Mouse (Mus musculus): ENCODE measurements around the gene Hacd2. TPM values are rescaled to one million over a fixed set of nuclear protein-coding genes. Genes with fewer than 3 reads are reported as not detected.

Hacd2 gene
- polyA plus RNA-seq, 1 experiment from 2014 or later: 82.4 TPM

DNA sequence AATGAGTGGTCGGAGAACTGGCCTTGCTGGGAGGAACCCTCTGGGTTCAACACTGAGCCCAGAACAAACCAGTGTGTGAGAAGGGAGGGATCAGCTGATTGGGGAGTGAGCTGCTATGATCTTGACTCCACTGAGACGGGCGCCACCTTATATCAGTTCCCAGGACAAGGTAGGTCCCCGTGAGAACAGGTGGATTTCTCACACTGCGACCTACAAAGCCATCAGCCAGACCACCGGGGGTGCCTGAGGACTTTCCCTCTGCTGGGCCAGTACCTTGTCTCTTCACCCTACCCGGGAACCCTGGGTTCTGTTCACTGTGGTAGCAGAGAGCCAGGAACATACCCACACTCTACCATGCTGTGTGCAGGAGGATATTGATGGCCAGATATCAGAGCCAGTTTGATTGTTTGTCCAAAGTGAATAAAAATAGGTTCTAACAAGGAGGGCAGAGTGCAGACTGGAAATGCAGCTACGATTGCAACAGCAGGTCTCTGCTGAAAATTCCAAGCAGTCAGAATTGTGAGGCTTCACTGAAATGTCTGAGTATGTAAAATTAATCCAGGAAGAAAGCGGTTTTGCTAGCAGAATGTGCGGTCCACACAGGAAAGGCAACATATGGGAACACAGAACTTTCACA, 28.4 kb upstream of the Hacd2 start:
- Histone ChIP-seq H3K4me2 (no peak overlapping the region), H3K27me3 (no peaks in the 10 kb centered on the region), H3K27ac (no peak overlapping the region), H3K9me3 (replicated peaks) (no peaks in the 10 kb centered on the region), H3K4me3 (replicated peaks) (no peak overlapping the region), H3K4me1 (replicated peaks) (no peaks in the 10 kb centered on the region), H3K36me3 (no peaks in the 10 kb centered on the region), H3K9ac (no peak overlapping the region)
- ATAC-seq (ENCODE audit: low read depth) (no peak), DNase-seq (no peak)
- WGBS (ENCODE audit: insufficient replicate concordance): 68% methylated on average over 10 of the region's 10 CpGs

DNA sequence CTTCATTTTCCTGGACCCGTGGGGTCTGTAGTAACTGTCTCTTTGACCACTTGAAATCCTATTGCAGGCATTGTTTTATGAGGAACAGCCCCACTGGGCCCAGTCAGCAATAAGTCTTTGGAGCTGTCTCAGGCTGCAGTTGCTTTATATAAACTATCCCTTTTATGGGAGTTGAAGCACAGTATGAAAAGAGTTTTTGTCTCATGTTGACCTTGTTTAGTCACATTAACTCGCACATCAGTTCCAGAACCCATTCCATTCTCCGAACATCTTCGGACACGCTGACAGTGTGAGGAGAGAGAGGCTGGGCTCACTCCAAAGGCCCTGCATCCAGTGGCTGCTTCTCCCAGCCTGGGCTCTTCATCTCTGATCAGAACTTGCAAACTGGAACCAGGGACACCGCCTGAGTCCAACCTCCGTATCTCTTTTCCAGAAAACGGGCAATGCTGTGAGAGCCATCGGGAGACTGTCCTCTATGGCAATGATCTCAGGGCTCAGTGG, 27.5 kb upstream of the Hacd2 start:
- no peaks in the 10 kb centered on the region for H3K4me1 ChIP-seq (replicated peaks)
- ATAC-seq (ENCODE audit: low read depth): no peak
- H3K27me3 ChIP-seq: no peaks in the 10 kb centered on the region
- no peaks in the 10 kb centered on the region for H3K9me3 ChIP-seq (replicated peaks)
- 76% methylated on average over 9 of the region's 9 CpGs for WGBS (ENCODE audit: insufficient replicate concordance)
- H3K27ac ChIP-seq: no peak overlapping the region
- H3K4me3 ChIP-seq (replicated peaks): no peak overlapping the region
- H3K4me2 ChIP-seq: no peak overlapping the region
- no peak for DNase-seq
- H3K36me3 ChIP-seq: no peaks in the 10 kb centered on the region
- H3K9ac ChIP-seq: no peak overlapping the region

DNA sequence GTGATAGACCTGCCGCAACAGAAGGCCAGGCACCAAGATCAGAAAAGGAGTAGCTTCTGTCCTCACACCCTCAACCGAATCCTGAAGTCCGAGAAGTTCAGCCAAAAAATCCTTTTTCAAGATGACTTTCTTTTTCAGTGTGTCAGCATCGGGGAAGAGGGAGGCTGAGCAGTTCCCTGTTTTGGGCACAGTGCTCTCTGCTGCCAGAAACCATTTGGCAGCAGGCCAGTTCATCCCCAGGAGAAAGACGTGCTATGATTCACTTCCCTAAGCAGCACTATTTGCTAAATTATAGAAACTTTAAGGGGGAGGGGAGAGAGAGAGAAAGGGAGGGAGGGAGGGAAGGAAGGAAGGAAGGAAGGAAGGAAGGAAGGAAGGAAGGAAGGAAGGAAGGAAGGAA, 26.1 kb upstream of the Hacd2 start:
- H3K4me1 ChIP-seq (replicated peaks): no peaks in the 10 kb centered on the region
- no peak overlapping the region for H3K4me2 ChIP-seq
- H3K4me3 ChIP-seq (replicated peaks): no peak overlapping the region
- ATAC-seq (ENCODE audit: low read depth) (no peak), DNase-seq (no peak)
- no peak overlapping the region for H3K27ac ChIP-seq
- H3K27me3 ChIP-seq: peaks cover under 1% of the 10 kb centered on the region; the same call in 1 of the 2 replicates
- no peaks in the 10 kb centered on the region for H3K9me3 ChIP-seq (replicated peaks)
- WGBS (ENCODE audit: insufficient replicate concordance): 57% methylated on average over 5 of the region's 5 CpGs
- no peaks in the 10 kb centered on the region for H3K36me3 ChIP-seq
- no peak overlapping the region for H3K9ac ChIP-seq

DNA sequence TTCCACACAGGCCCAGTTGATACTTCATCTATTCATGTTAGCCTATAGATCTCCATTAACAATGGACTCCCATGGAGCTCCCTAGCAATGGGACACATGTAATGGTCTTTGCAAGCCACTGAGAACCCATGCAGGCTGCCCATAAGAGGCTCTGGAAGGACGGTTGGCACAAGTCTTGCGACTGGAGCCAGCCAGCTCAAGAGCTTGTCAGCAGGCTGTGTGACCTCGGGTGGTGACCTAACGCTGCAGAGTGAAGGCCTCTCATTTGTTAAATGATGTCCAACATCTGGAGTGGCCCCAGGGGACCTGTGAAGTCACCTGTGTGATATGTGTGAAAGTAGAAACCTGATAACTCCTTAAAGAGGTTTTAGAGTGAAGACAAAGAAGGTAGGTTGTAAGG, 25.2 kb upstream of the Hacd2 start:
- H3K4me3 ChIP-seq (replicated peaks): no peak overlapping the region

DNA sequence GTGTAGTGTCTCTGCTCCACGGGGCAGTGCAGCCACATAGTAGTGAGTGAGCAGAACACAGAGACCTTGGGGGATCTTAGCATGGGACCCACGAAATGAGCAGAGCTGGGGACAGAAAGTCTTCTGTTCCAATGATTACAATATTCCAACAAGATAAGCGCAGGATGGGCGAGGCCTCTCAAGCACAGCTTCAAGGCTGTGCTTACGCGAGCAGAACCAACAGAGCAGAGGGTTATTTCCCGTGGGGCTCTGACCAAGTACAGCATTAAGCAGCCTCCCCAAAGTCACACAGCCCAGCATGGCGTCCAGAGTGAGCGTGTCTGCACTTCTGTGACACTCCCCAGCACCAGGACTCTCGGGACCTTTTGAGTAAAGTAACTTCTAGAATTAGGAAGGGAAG, 24.7 kb upstream of the Hacd2 start:
- H3K9ac ChIP-seq: no peak overlapping the region
- DNase-seq: no peak
- peaks cover 4% of the 10 kb centered on the region; the same call in 1 of the 2 replicates for H3K27me3 ChIP-seq
- WGBS (ENCODE audit: insufficient replicate concordance): 64% methylated on average over 10 of the region's 10 CpGs
- no peak overlapping the region for H3K4me3 ChIP-seq (replicated peaks)
- ATAC-seq (ENCODE audit: low read depth): no peak
- H3K36me3 ChIP-seq: no peaks in the 10 kb centered on the region
- no peak overlapping the region for H3K4me2 ChIP-seq
- no peak overlapping the region for H3K27ac ChIP-seq
- no peaks in the 10 kb centered on the region for H3K4me1 ChIP-seq (replicated peaks)
- no peaks in the 10 kb centered on the region for H3K9me3 ChIP-seq (replicated peaks)

More for the DNA sequence above, 25.2 kb upstream of the Hacd2 start:
- Histone ChIP-seq H3K36me3 (no peaks in the 10 kb centered on the region), H3K9me3 (replicated peaks) (no peaks in the 10 kb centered on the region), H3K27me3 (peaks cover 4% of the 10 kb centered on the region; the same call in 1 of the 2 replicates), H3K27ac (no peak overlapping the region), H3K4me1 (replicated peaks) (no peaks in the 10 kb centered on the region), H3K4me2 (no peak overlapping the region), H3K9ac (no peak overlapping the region)
- DNase-seq (no peak), ATAC-seq (ENCODE audit: low read depth) (no peak)
- WGBS (ENCODE audit: insufficient replicate concordance): 66% methylated on average over 4 of the region's 4 CpGs

DNA sequence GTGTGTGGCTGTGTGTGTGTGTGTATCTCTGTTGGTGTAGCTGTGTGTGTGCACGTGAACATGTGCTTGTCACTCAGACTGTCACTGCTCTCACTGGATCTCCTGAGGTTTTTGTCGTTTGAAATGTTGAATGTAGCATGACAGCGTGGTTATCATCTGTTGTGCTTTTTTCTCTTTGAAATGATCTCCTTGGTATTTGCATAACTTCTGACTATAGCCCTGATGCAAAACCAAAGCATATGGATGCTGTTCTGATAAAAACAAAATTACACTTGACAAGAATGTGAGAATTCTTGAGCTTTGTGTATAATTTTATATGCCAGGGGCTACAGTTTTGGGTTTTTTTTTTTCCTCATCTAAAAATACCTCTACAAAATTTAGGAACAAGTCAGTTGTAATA, 23.2 kb upstream of the Hacd2 start:
- H3K9ac ChIP-seq: no peak overlapping the region
- DNase-seq: no peak
- H3K27me3 ChIP-seq: peaks cover 4% of the 10 kb centered on the region; the same call in 1 of the 2 replicates
- no peak overlapping the region for H3K27ac ChIP-seq
- H3K4me1 ChIP-seq (replicated peaks): no peaks in the 10 kb centered on the region
- no peak for ATAC-seq (ENCODE audit: low read depth)
- H3K36me3 ChIP-seq: no peaks in the 10 kb centered on the region
- H3K4me3 ChIP-seq (replicated peaks): no peak overlapping the region
- H3K9me3 ChIP-seq (replicated peaks): no peaks in the 10 kb centered on the region
- H3K4me2 ChIP-seq: no peak overlapping the region
- 67% methylated on average over 3 of the region's 3 CpGs for WGBS (ENCODE audit: insufficient replicate concordance)

DNA sequence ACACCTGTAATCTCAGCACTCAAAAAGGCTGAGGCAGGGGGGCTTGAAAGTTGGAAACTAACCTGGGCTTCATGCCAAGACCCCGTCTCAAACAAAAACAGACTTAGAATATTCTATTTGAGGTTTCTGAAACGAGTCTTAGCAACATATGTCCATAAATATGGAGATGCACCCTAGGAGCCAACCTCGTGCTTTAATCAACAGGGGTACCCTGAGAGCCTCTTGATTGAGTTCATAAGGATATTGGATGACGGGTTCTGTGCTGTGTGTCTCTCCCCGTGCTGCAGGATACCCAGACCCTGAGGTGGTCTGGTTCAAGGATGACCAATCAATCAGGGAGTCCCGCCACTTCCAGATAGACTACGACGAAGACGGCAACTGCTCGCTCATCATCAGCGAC, 22.2 kb upstream of the Hacd2 start:
- ATAC-seq (ENCODE audit: low read depth) (no peak), DNase-seq (no peak)
- Histone ChIP-seq H3K4me3 (replicated peaks) (no peak overlapping the region), H3K9me3 (replicated peaks) (no peaks in the 10 kb centered on the region), H3K4me2 (no peak overlapping the region), H3K36me3 (no peaks in the 10 kb centered on the region), H3K4me1 (replicated peaks) (no peaks in the 10 kb centered on the region), H3K9ac (no peak overlapping the region), H3K27me3 (peaks cover 4% of the 10 kb centered on the region; the same call in 1 of the 2 replicates), H3K27ac (no peak overlapping the region)
- 52% methylated on average over 11 of the region's 11 CpGs for WGBS (ENCODE audit: insufficient replicate concordance)

DNA sequence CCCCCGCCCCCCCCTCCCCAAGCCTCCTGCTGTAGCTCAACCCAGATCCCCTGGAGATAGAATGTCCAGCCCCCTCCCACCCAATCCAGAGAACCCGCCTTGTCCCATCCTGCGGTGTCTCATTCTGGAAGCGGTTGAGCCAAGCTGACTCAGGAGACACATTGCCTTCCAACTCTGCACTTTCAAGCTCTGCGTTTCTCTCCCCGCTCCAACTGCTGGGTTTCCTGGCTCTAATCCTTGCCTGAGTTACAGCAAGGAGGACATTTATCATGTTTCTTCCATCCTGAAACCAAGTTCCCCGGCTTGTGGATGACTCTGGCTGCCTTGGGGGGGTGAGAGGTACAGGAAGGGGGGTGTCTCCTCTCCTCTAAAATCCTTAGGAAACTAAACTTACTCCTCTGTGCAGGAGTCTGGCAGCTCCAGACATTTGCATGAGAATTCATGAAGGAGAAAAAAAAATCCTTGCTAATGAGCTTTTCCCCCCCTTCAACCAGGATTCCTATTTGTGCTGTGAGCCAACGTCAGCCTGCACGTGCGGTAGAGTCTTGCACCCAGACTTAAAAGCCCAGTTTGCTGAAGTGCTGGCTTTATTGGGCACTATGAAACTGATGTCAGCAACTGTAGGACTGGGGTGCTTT, 21.2 kb upstream of the Hacd2 start:
- no peak overlapping the region for H3K4me2 ChIP-seq
- H3K27ac ChIP-seq: no peak overlapping the region
- H3K9me3 ChIP-seq (replicated peaks): no peaks in the 10 kb centered on the region
- no peaks in the 10 kb centered on the region for H3K36me3 ChIP-seq
- WGBS (ENCODE audit: insufficient replicate concordance): 34% methylated on average over 10 of the region's 10 CpGs
- H3K4me3 ChIP-seq (replicated peaks): no peak overlapping the region
- no peaks in the 10 kb centered on the region for H3K4me1 ChIP-seq (replicated peaks)
- no peak overlapping the region for H3K9ac ChIP-seq
- peaks cover 4% of the 10 kb centered on the region; the same call in 1 of the 2 replicates for H3K27me3 ChIP-seq
- ATAC-seq (ENCODE audit: low read depth) (no peak), DNase-seq (no peak)

DNA sequence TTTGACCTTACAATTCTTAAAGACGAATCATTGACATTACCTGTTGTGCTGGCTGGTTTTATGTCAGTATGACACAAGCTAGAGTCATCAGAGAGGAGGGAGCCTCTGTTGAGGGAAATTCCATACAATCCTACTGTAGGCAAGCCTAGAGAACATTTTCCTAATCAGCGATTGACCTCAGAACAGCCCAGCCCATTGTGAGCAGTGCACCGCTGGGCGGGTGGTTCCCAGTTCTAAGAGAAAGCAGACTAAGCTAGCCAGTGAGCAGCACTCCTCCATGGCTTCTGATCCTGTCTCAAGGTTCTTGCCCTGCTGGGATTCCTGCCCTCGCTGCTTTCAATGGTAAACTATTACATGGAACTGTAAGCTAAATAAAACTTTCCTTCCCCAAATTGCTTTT, 17.9 kb upstream of the Hacd2 start:
- Histone ChIP-seq H3K27me3 (peaks cover 4% of the 10 kb centered on the region; the same call in 1 of the 2 replicates), H3K27ac (no peak overlapping the region), H3K9ac (no peak overlapping the region), H3K36me3 (no peaks in the 10 kb centered on the region), H3K4me3 (replicated peaks) (no peak overlapping the region), H3K4me2 (no peak overlapping the region), H3K9me3 (replicated peaks) (no peaks in the 10 kb centered on the region), H3K4me1 (replicated peaks) (no peaks in the 10 kb centered on the region)
- DNase-seq (no peak), ATAC-seq (ENCODE audit: low read depth) (no peak)
- 58% methylated on average over 5 of the region's 5 CpGs for WGBS (ENCODE audit: insufficient replicate concordance)

DNA sequence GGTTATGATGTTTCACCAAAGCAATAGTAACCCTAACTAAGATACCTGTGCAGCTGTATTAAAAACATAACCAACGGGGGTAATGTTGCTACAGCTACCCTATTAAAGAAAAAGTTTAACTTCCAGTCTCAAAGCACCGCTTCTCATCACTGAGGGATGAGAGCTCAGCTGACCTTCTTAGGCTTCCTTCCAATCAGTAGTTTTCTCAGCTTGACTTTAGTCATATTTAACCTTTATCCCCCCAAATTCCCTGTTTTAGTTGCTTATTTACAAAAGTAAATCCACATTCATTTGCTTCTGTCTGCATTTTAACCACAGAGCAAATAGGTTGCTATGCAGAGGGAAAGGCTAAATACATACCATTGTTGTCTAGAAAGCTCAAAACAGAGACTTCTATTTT, 17.5 kb upstream of the Hacd2 start:
- WGBS (ENCODE audit: insufficient replicate concordance): 61% methylated on average over 2 of the region's 2 CpGs
- DNase-seq: no peak
- Histone ChIP-seq H3K9ac (no peak overlapping the region), H3K9me3 (replicated peaks) (no peaks in the 10 kb centered on the region), H3K4me3 (replicated peaks) (no peak overlapping the region), H3K4me1 (replicated peaks) (no peaks in the 10 kb centered on the region), H3K36me3 (no peaks in the 10 kb centered on the region), H3K27me3 (peaks cover 4% of the 10 kb centered on the region; the same call in 1 of the 2 replicates), H3K27ac (no peak overlapping the region), H3K4me2 (no peak overlapping the region)
- ATAC-seq (ENCODE audit: low read depth): no peak

DNA sequence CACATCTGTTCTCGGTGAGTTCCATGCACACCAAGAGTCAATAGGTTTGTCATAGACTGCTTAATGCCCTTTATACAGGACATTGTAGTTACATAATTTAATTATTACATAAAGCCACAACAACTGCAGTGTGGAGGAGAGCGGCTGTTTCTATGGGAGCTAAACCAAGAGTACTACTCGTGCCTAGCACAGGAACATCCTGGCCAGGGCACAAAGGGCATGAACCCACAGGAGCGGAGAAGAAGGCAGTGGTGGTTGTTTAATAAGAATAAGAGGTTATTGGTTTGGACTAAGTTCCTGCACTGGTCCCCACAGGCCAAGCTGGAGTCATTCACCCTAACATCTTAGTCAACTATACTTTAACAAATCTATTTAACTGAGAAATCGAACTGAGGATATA, 16.0 kb upstream of the Hacd2 start:
- no peaks in the 10 kb centered on the region for H3K4me1 ChIP-seq (replicated peaks)
- peaks cover 2% of the 10 kb centered on the region; the same call in 1 of the 2 replicates for H3K27me3 ChIP-seq
- ATAC-seq (ENCODE audit: low read depth): no peak
- DNase-seq: no peak
- H3K4me3 ChIP-seq (replicated peaks): no peak overlapping the region
- H3K4me2 ChIP-seq: no peak overlapping the region
- H3K9ac ChIP-seq: no peak overlapping the region
- WGBS (ENCODE audit: insufficient replicate concordance): 66% methylated on average over 5 of the region's 5 CpGs
- no peaks in the 10 kb centered on the region for H3K9me3 ChIP-seq (replicated peaks)
- H3K36me3 ChIP-seq: no peaks in the 10 kb centered on the region
- no peak overlapping the region for H3K27ac ChIP-seq

DNA sequence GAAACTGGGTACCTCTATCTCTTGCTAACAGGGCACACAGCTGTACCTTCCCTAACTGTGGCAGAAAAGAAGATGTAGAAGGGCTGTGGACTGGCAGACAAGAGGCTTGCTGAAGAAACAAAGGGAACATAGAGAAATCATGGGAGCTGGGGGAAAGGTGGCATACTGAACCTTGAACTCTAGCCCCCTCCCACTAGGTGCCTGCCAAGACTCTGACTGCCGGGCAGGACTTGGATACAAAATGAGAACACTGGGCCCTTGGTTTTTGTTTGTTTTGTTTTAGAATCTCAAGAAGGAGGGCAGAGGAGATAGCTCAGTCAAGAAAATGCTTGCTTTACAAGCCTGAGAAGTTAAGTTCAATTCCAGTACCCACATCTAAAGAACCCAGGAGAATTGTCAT, 14.9 kb upstream of the Hacd2 start:
- no peaks in the 10 kb centered on the region for H3K9me3 ChIP-seq (replicated peaks)
- no peaks in the 10 kb centered on the region for H3K27me3 ChIP-seq
- H3K36me3 ChIP-seq: no peaks in the 10 kb centered on the region
- H3K9ac ChIP-seq: no peak overlapping the region
- no peak for ATAC-seq (ENCODE audit: low read depth)
- H3K4me3 ChIP-seq (replicated peaks): no peak overlapping the region
- no peak overlapping the region for H3K4me2 ChIP-seq
- DNase-seq: no peak
- WGBS (ENCODE audit: insufficient replicate concordance): 64% methylated on average over 1 of the region's 1 CpGs
- no peaks in the 10 kb centered on the region for H3K4me1 ChIP-seq (replicated peaks)
- H3K27ac ChIP-seq: no peak overlapping the region
